Mouse (Mus musculus) liver, embryonic 14.5 days (tissue): ENCODE results near the gene Fbxl17. TPM values are rescaled to one million over a fixed set of nuclear protein-coding genes. Genes with fewer than 3 reads are reported as not detected.

Experiments used
- ATAC-seq: fragments of 200-750 bp; cut with Nextera tagmentation; 2 replicates; pipeline ENCODE4 v1.8.0; 2017; ENCODE audit warnings: moderate number of reproducible peaks, mild to moderate bottlenecking, moderate library complexity; ENCODE audit not compliant: insufficient read depth
- DNase-seq, 3 experiments: peaks; one replicate each; pipeline ENCODE4 v3.0.0-alpha.2; 2012 to 2013; ENCODE audit warnings: low read depth in 3 of 3, low spot score in 3 of 3
- H3K27ac ChIP-seq: fragments of 300-500 bp; sonication (generic); 2 replicates; pipeline ENCODE4 v1.5.1; 2014; ENCODE audit warnings: moderate library complexity, mild to moderate bottlenecking, control low read depth, inconsistent platforms
- H3K27me3 ChIP-seq: fragments of 300-500 bp; sonication (generic); 2 replicates; pipeline ENCODE4 v1.6.1; 2014; ENCODE audit warnings: mild to moderate bottlenecking, low read length, moderate library complexity; ENCODE audit not compliant: control insufficient read depth, insufficient read depth
- H3K36me3 ChIP-seq: fragments of 300-500 bp; sonication (generic); replicated peaks from 2 replicates; pipeline ENCODE4 v1.6.1; 2014; ENCODE audit warnings: low read depth; ENCODE audit not compliant: control insufficient read depth, insufficient read depth
- H3K4me1 ChIP-seq, 2 experiments: fragments of 200-500 bp in 1 of 2; fragments of 300-500 bp in 1 of 2; sonication (generic) in 1 of 2; replicated peaks; 2 replicates each; pipeline ENCODE4 v1.6.1; 2012 to 2014; ENCODE audit warnings: antibody characterized with exemption in 1 of 2, inconsistent platforms in 1 of 2, low read length in 1 of 2; ENCODE audit not compliant: control insufficient read depth in 2 of 2, insufficient read depth in 2 of 2
- H3K4me2 ChIP-seq: fragments of 300-500 bp; sonication (generic); 2 replicates; pipeline ENCODE4 v1.6.1; 2014; ENCODE audit warnings: low read depth, mild to moderate bottlenecking, control low read depth, moderate library complexity
- H3K4me3 ChIP-seq, 2 experiments: fragments of 200-500 bp in 1 of 2; fragments of 300-500 bp in 1 of 2; sonication (generic) in 1 of 2; 2 replicates each; pipeline ENCODE4 v1.5.1; 2012 to 2014; ENCODE audit warnings: low read depth in 2 of 2, low read length in 2 of 2, mild to moderate bottlenecking in 2 of 2, control low read depth in 1 of 2, inconsistent platforms in 1 of 2, moderate library complexity in 1 of 2; ENCODE audit not compliant: insufficient read depth in 1 of 2
- H3K9ac ChIP-seq: fragments of 300-500 bp; sonication (generic); replicated peaks from 2 replicates; pipeline ENCODE4 v1.6.1; 2014; ENCODE audit warnings: mild to moderate bottlenecking, control low read depth, moderate library complexity
- H3K9me3 ChIP-seq: fragments of 300-500 bp; sonication (generic); 2 replicates; pipeline ENCODE4 v1.6.1; 2016; ENCODE audit warnings: low read length, mixed read lengths; ENCODE audit not compliant: control insufficient read depth
- CTCF ChIP-seq: IDR thresholded peaks from 2 replicates; pipeline ENCODE4 v1.5.1; 2016; ENCODE audit warnings: antibody characterized with exemption, low read depth, control low read depth
- EP300 ChIP-seq: IDR thresholded peaks from 2 replicates; pipeline ENCODE4 v1.6.1; 2016; ENCODE audit warnings: antibody characterized with exemption, low read depth
- WGBS: fragments of 180-500 bp; shearing (Covaris S2); extraction: QIAGEN DNeasy Blood & Tissue Kit; methylation state at CpG from one replicate; pipeline ENCODE4 v1.1.7; 2014; ENCODE audit not compliant: insufficient replicate concordance; 5-methylcytosine and 5-hydroxymethylcytosine counted together
- polyA plus RNA-seq, 2 experiments: library from polyadenylated mRNA; depleted of rRNA in 1 of 2; stranded (reverse) in 1 of 2; unstranded in 1 of 2; fragments of >200 nt; fragmentation: Nextera tagmentation in 1 of 2; extraction: Ambion mirVana in 1 of 2; gene quantifications; 2 replicates each; pipeline versions ENCODE4 v1.2.1 to v1.2.3; 2012 to 2014

Fbxl17 gene
- polyA plus RNA-seq, 2 experiments: 1.9 TPM

DNA sequence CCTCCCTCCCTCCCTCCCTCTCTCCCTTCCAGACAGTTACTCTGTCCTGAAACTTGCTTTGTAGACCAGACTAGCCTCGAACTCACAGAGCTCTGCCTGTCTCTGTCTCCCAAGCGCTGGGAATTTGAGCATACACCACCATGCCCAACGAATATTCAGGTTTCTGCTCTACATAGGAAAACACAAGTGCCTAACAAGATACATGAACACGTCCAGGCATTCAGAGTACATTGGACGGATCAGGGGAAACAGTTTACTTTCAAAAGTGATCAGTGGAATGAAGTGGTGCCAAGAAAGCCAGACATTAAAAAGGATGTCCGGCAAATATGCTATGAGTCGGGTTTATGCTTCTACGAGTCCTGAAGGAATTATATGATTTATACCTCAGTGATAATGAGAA is 263.6 kb downstream of the Fbxl17 start:
- H3K27ac ChIP-seq: no peak overlapping the region
- H3K9ac ChIP-seq: no peak overlapping the region
- ATAC-seq (no peak), DNase-seq (no peak)
- no peaks in the 10 kb centered on the region for H3K36me3 ChIP-seq
- no peaks in the 10 kb centered on the region for H3K9me3 ChIP-seq
- no peak overlapping the region for H3K4me2 ChIP-seq
- H3K27me3 ChIP-seq: no peaks in the 10 kb centered on the region
- WGBS: 71% methylated on average over 8 of the region's 8 CpGs
- no peak overlapping the region for H3K4me3 ChIP-seq
- H3K4me1 ChIP-seq: no peaks in the 10 kb centered on the region
- TF ChIP-seq EP300 (no peak), CTCF (no peak)

- no peak overlapping the region for H3K4me2 ChIP-seq
- no peak overlapping the region for H3K27ac ChIP-seq
- TF ChIP-seq EP300: no peak
- TF ChIP-seq CTCF: no peak
- DNase-seq: no peak
- H3K27me3 ChIP-seq: no peaks in the 10 kb centered on the region
- H3K4me3 ChIP-seq: no peak overlapping the region
- no peak overlapping the region for H3K9ac ChIP-seq
- 63% methylated on average over 3 of the region's 3 CpGs for WGBS
- no peaks in the 10 kb centered on the region for H3K9me3 ChIP-seq
- no peaks in the 10 kb centered on the region for H3K36me3 ChIP-seq
- no peak for ATAC-seq
- no peaks in the 10 kb centered on the region for H3K4me1 ChIP-seq
Observed at GRCm38 (mm10) chr17:63235821-63236220, 264.0 kb downstream of the Fbxl17 start.

GRCm38 (mm10) chr17:63229111-63229510 is 270.7 kb downstream of the Fbxl17 start:
- WGBS: 63% methylated on average over 4 of the region's 4 CpGs
- Histone ChIP-seq H3K4me3 (no peak overlapping the region), H3K27me3 (no peaks in the 10 kb centered on the region), H3K4me2 (no peak overlapping the region), H3K36me3 (no peaks in the 10 kb centered on the region), H3K9ac (no peak overlapping the region), H3K4me1 (no peaks in the 10 kb centered on the region), H3K9me3 (no peaks in the 10 kb centered on the region), H3K27ac (no peak overlapping the region)
- DNase-seq (no peak), ATAC-seq (no peak)
- TF ChIP-seq CTCF (no peak), EP300 (no peak)

GRCm38 (mm10) chr17:63226380-63226779 is 273.4 kb downstream of the Fbxl17 start:
- DNase-seq (no peak), ATAC-seq (no peak)
- 80% methylated on average over 2 of the region's 2 CpGs for WGBS
- Histone ChIP-seq H3K4me3 (no peak overlapping the region), H3K36me3 (no peaks in the 10 kb centered on the region), H3K4me2 (no peak overlapping the region), H3K27me3 (no peaks in the 10 kb centered on the region), H3K4me1 (peaks cover 0 to 3% of the 10 kb centered on the region in 2 experiments; a peak in 1 of 4 replicates), H3K9ac (no peak overlapping the region), H3K9me3 (no peaks in the 10 kb centered on the region), H3K27ac (no peak overlapping the region)
- TF ChIP-seq CTCF (no peak), EP300 (no peak)

DNA sequence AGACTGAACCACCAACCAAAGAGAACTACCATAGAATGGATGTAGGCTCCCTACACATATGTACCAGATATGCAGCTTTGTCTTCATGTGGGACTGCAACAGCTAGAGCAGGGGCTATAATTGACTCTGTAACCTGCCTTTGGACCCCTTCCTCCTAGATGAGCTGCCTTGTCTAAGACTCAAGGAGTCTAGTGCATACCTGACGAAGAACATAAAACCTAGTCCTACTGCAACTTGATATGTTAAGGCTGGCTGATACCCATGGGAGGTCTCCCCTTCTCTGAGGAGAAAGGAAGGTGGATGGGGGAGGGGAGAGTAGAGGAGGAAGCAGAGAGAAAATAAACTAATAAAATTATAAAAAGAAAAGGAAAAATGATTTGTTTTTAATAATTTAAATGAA is 273.9 kb downstream of the Fbxl17 start:
- ATAC-seq: no peak
- 76% methylated on average over 1 of the region's 1 CpGs for WGBS
- no peaks in the 10 kb centered on the region for H3K9me3 ChIP-seq
- no peak overlapping the region for H3K9ac ChIP-seq
- H3K4me3 ChIP-seq: no peak overlapping the region
- no peaks in the 10 kb centered on the region for H3K27me3 ChIP-seq
- peaks cover 0 to 3% of the 10 kb centered on the region in 2 experiments; a peak in 1 of 4 replicates for H3K4me1 ChIP-seq
- H3K36me3 ChIP-seq: no peaks in the 10 kb centered on the region
- no peak for TF ChIP-seq EP300
- TF ChIP-seq CTCF: no peak
- H3K27ac ChIP-seq: no peak overlapping the region
- DNase-seq: no peak
- no peak overlapping the region for H3K4me2 ChIP-seq
